Mouse (Mus musculus): ENCODE data around the gene Pip5kl1.

DNA sequence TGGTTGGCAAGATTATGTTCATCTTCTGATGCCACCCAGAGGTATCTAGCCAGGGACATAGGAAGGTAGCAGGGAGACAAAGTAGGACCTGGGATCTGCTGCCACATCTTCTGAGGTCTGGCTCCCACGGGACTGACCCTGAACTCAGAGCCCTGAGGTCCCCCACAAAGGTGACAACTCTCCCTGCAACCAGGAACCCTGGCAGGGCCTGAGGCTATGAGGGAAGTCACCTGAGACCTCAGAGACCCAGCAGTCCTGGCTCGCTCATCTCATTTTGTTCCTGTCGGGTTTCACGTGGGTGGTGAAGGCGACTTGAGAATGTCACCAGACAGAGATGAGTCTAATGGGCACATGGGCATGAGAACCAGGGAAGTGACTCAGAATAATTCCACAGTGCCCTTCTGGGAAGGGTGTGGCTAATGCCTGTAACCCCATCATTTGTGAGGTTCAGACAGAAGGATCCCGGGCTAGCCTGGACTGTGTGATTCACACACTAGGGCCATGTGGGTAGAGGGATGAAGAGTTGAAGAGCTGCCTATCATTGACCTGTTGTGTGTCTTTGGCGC lies 10.6 kb downstream of the Pip5kl1 start:
- no peak for TF ChIP-seq POLR2A (IDR thresholded peaks at IDR 0.05; ENCODE audit: extremely low read depth, insufficient read depth, low read length)
- no peak for TF ChIP-seq CTCF (IDR thresholded peaks at IDR 0.05; ENCODE audit: low read depth, low read length)
